Mouse (Mus musculus) adrenal gland, postnatal 0 days (tissue): ENCODE data around the gene Gm3415. TPM values are rescaled to one million over a fixed set of nuclear protein-coding genes. Genes with fewer than 3 reads are reported as not detected.

ENCODE experiments used
- polyA plus RNA-seq: library from polyadenylated mRNA; unstranded; fragments of >200 nt; fragmentation: Nextera tagmentation; extraction: Ambion mirVana; gene quantifications from 2 replicates; pipeline ENCODE4 v1.2.1, GENCODE M21; 2015

The Gm3415 gene
- not detected in 2 replicates for polyA plus RNA-seq

GRCm38 (mm10) chr5:146555836-146556235, at the start of gene Gm3415:
Gm3415 (plus strand) TSS chr5:146556136.

GRCm38 (mm10) chr5:146513823-146514222, 42.1 kb upstream of the Gm3415 start, which contains the start of gene Gm3402:
Gm3402 (plus strand) TSS chr5:146514123.

DNA sequence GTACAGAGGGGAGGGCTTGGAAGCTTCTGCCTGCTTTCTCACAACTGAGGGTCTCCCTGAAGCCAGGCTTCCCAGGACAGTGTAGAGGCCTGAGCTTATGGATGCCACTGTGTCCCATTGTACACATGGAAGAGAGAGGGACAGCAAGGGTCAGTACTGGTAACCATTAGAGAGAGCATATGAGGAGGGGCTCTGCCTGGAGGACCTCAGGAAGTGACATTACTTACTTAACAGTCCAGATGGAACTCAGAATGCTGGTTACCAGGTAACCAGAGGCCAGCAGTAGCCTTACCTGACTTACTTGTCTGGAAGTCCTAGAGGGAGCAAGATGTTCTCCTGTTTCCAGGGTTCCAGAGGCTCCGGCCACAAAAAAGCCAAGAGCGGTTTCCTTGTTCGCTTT, 30.4 kb upstream of the Gm3415 start, which contains the start of gene Gm3404:
Gene Gm3404 (plus strand): TSS at position 301 of the 400 bp plus-strand sequence.

DNA sequence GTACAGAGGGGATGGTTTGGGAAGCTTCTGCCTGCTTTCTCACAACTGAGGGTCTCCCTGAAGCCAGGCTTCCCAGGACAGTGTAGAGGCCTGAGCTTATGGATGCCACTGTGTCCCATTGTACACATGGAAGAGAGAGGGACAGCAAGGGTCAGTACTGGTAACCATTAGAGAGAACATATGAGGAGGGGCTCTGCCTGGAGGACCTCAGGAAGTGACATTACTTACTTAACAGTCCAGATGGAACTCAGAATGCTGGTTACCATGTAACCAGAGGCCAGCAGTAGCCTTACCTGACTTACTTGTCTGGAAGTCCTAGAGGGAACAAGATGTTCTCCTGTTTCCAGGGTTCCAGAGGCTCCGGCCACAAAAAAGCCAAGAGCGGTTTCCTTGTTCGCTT, 18.6 kb upstream of the Gm3415 start, which contains the start of gene Gm3409:
Gene Gm3409 (plus strand): TSS at position 301 of the 400 bp plus-strand sequence.

GRCm38 (mm10) chr5:146584478-146585306, 28.8 kb downstream of the Gm3415 start, which contains the start of gene Gpr12:
Gpr12 (minus strand) TSS chr5:146585239.

Other genes with a start within 250 kb of the Gm3415 start
- gene Wasf3, start 171.2 kb upstream of the Gm3415 start, polyA plus RNA-seq, result 4.0 and 4.9 TPM in 2 replicates
- gene Gm6408, start 74.2 kb upstream of the Gm3415 start, polyA plus RNA-seq, result not detected in 2 replicates
- gene Gm6370, start 64.8 kb upstream of the Gm3415 start, polyA plus RNA-seq, result not detected in 2 replicates
- not detected in 2 replicates for gene 4930449I24Rik, start 53.7 kb upstream of the Gm3415 start, polyA plus RNA-seq
- not detected in 2 replicates for gene Gm3402, start 42.0 kb upstream of the Gm3415 start, polyA plus RNA-seq
- gene Gm3404, start 30.3 kb upstream of the Gm3415 start, polyA plus RNA-seq, result not detected in 2 replicates
- not detected in 2 replicates for gene Gm3409, start 18.5 kb upstream of the Gm3415 start, polyA plus RNA-seq
- 0.11 TPM in 1 of 2 replicates, not detected in the other for gene Gpr12, start 29.1 kb downstream of the Gm3415 start, polyA plus RNA-seq
- gene Usp12, start 238.9 kb downstream of the Gm3415 start, polyA plus RNA-seq, result 10.6 and 12.1 TPM in 2 replicates